Mouse (Mus musculus) kidney, postnatal 36 days (tissue): ENCODE results near the gene Prkcd.

Source experiments
- DNase-seq, 2 experiments: peaks; one replicate each; pipeline ENCODE4 v3.0.0; 2021 to 2022; ENCODE audit warnings: mixed read lengths in 2 of 2

Prkcd gene

DNA sequence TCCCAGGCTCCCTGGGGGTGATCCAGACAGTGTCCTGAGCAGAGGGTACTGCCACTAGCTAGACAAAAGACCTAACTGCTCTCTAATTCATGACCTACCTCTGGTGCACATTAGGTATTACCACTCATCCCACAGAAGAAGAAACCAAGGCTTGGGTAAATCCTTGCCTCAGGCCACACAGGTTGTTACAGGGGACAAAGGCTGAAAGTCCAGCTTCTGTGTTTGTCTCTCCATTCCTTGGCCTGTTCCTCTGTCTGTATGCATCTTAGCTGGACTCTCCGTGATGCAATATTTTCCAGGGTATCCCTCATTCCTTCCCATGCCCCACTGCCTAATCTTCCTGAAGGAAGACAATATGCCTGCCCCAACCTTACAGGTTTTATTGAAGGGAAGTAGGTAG, 8.4 kb upstream of the Prkcd start:
- peak; percentile 48 to 75 for DNase-seq

DNA sequence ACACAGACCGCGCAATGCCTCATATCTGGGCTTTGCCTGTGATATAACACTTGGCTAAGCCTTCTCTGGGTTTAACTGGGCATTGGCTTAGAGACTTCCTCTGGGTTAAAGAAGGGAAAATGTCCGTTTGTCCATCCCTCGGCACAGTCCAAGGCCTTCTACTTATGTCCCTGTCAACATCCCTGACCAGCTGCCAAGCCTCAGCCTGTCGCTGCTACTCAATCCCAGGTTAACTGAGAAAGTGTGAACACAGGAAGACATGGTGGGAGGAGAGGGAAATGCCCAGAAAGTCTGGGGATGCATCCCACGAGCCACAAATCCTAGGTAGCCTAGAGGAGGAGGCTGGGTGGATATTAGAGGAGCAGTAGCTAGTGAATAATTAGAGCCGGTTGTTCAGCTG, 7.7 kb upstream of the Prkcd start:
- DNase-seq = no peak

DNA sequence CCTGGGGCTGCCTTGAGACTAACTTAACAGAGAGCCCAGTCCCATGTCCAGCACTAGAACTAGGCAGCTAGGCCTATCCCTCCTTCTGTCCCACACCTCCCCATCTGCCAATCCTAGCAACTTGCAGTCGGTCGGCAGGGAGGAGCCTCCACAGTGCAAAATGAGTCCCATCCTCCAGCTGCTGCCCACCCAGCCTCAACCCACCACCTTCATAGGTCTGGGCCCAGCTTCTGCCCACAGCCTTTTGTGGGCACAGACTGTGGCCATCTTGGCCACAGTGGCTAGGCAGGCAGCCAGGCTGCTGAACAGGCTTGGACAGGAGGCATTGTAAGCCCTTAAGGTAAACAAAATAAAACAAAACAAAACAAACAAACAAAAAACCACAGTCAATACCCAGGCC, 5.8 kb upstream of the Prkcd start:
- DNase-seq = no peak

DNA sequence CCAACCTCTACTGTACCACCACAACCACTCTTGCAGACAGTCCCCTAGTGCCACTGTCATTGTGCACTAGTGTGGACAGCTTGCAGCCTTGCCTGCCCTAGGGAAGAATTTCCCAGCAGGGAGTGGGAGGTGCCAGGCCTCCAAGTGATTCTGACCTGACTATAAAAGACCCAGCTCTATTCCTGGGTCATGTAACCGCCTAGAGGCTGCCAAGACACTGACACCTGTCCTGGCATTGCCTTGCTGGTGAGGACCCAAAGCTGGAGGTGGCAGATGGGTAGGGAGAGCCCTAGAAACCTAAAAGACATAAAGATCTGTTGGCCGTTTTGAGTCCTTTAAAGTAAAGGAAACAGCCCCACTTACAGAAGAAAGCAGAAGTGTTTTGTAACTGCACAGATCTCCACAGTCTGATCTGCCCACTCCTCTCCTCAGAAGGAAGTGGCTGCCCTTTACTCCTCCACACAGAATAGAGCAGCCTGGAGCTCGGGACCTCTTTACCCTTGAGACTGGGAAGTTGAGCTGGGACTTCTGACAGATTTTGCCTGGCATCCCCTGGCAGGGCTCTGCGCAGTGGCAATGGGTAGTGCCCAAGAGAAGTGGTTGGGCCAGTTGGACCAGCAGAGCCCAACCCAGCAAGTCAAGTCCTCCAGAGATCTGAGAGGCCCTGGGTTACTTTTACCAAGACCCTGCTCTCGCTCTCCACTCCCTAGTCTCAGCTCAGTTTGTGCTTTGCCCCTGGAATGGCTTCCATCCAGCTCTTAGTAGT, 5.0 kb upstream of the Prkcd start:
- DNase-seq = peak; percentile 62 to 66

DNA sequence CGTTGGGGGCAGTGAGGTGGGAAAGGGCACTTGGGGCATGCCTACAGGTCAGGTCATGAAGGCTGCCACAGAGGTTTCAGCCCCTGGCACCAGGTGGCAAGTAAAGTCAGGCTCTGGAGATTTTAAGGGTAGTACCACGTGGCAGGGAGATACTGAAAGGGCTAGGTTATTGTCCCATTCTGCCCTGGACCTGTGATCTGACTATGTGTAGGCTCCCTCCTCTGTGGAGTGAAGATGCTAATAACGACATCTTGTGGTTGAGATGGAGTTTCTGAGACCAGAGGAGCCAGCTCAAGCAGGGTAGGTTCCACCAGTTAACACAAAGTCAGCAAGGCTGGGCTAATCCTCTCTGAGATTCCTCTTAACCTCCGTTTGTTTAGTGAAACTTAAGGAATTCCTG, 3.8 kb upstream of the Prkcd start:
- no peak for DNase-seq

DNA sequence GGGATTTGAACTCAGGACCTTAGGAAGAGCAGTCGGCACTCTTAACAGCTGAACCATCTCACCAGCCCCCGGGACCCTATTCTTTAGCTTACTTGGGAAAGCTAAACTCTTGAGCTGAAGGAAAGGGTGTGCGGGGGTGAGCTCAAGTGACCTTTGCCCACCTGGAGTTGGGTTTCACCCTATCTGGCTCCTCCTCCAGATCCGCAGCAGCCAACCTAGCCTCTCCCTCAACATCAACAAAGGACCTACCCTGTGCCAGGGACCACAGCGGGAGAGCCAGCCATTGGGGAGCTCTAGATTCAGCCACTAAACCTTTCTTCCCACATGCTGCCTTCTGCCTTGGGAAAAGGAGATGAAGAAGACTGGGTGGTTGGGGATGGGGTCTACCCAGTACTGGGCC, 2.2 kb upstream of the Prkcd start:
- peak; percentile 46 to 51 for DNase-seq

DNA sequence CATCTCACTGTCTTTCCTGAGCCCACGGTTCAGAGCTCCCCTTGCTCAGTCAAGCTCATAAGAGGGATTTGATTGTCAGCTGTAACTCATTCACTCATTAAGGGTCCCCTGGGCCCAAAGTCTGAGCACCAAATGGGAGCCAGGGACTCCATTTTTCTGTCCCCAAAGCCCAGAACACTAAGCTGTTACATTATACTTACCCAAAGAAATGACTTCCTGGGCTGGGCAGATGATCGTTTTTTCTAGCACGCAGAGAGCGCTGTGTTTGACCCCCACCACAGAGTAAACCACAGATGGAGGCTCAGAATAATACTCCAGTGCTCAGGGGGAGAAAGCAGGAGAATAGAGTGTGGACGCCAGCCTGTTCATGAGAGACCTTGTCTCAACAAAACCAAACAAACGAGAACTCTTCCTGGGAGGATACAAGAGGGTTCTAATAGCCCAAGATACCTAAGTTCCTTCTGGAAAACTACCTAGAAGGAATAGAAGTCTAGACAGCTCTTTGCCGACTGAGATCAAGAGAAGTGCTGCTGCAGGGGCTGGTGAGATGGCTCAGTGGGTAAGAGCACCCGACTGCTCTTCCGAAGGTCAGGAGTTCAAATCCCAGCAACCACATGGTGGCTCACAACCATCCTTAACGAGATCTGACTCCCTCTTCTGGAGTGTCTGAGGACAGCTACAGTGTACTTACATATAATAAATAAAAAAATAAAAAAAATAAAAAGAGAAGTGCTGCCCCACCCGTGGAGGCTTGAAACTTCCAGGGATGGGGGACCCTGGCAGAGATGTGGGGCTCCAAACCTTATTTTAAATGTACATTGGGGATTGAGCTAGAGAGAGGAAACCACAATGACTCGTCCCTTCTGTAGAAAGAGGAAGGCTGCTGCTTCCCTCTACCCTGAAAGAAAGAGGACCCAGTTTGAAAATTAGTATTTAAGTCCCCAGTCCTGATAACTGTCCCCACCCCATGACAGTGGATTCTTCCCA, 1.0 kb upstream of the Prkcd start:
- no peak for DNase-seq

DNA sequence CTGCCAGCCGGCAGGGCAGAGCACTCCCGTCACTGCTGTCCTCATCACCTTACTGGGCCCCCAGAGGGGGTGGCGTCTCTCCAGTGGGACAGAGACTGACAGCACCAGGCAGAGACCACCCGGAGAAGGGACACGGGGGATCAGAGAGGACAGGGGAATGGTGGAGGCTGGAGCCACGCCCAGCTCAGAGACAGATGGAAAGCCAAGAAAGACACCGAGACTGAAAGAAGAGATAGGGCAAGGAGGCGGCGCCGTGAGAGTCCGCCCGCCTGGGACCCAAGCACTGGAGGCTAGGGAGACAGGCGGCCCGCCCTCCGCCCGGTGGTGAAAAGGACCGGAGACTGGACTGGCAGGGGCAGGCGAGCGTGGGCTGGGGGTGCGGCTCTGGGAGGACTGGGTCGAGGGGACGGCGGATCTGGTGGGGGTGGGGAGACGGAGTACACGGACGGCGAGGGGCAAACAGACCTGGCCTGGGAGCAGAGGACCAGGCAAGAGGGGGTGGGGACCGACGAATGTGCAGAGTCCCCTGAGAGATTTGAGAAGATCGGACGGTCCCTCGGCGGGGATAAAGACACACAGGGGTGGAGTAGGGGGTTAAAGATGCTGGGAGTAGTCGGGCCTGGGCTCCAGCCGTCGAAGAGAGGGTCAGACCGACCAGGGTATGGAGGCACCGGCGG, 741 bp downstream of the Prkcd start:
- DNase-seq = peak; percentile 65 to 78

DNA sequence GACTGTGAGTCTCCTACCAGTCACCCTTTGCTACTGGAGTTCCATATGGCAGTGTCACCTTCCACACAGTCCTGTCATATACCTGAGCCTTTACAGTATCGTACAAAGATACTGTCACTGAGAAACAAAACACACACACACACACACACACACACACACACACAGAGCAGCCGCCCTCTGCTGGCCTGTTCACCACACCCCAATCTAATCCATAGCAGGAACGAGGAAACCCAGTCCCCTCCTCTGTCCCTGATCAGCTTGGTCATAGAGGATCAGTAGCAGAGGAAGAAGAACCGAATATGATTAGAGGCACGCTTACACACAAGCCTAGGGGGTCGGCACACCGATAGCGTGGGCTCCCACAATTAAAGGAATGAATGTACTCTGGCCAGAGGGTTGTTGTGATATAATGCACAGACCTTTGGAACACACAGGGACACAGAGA, 1.7 kb downstream of the Prkcd start:
- DNase-seq = peak in 1 of 2 experiments; percentile 48

DNA sequence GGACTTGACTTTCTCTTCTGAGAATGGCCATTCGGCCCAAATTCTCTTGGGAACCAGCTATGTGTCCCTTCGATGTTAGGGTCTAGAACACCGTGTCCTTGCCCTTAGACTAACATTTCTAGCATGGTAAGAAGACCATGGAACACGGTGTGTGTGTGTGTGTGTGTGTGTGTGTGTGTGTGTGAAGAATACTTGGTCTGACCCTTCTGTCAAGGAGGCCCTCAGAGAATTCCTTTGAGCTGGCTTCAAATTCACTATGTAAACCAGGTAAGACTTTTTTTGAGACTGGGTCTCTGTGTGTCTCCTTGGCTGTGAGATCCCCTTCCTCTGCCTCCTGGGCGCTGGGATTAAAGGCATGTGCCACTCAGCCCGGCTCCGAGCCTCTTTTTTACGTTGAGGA, 3.5 kb downstream of the Prkcd start:
- no peak for DNase-seq

DNA sequence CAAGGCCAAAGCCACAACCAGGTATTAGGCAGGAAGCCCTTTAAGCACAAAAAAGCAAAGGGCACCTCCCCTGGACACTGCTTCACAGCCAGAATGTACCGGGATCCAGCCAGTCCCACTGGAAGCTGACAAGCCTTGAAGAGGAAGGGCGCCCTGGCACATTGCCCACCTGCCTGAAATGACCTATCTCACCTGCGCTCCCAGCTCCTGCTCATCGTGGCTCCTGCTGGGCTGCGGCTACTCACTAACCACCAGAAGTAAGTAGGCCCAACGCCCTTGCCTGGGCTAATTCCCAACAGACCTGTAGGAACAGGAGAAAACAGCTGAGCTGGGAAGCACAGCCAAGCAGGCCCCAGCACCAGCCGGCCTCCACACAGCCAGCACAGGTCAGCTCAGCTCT, 3.9 kb downstream of the Prkcd start:
- DNase-seq = peak; percentile 88 to 90

DNA sequence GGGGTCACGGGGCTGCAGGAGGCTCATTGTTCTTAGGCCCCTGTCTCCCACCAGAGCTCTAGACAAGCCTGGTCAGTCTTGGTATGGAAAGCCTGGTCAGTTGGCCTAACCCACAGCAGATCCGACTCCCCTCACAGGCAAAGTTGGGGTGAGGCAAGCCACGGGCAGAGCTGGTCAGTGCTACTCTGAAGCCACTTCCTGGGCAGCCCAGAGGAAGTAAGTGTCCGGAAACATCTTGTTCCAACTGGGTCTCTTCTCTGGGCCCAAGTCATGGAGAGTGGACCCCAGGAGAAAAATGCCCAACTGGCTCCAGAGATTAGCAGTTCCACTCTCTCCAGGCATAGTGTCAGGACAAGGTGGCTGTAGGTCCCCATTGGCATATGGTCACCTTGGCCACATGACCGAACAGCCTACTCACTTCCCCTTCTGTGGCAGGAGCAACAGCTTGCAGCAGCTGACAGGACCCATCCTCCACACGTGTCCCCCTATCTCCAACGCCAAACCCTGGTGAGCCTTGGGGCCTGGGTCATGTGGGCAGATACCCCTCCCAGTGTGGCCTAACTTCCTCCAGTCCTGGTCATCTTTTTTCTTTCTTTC, 5.9 kb downstream of the Prkcd start:
- DNase-seq = no peak

DNA sequence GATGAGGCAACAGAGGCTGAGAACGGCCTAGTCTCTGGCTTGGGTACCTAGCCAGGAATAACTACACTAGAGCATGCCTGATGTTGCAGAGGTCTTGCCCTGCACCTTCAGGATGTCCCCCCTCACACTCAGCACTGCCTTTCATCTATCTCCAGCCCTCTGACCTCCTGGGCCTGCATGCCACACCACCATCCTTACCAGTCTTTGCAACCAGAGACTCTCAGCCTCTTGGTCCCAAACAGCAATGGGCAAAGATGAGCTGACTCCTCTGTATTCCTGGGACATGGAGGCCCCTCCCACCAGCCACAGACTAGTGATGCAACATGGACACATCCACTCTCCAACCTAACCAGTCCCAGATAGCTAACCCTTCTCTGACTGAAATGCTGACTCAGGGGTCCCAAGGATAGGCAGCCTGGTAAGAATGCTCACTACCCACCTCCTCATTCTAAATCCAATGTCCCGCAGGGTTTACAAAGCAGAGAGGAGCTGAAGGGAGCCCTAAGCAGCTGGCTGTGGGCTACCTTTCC, 7.2 kb downstream of the Prkcd start:
- no peak for DNase-seq

DNA sequence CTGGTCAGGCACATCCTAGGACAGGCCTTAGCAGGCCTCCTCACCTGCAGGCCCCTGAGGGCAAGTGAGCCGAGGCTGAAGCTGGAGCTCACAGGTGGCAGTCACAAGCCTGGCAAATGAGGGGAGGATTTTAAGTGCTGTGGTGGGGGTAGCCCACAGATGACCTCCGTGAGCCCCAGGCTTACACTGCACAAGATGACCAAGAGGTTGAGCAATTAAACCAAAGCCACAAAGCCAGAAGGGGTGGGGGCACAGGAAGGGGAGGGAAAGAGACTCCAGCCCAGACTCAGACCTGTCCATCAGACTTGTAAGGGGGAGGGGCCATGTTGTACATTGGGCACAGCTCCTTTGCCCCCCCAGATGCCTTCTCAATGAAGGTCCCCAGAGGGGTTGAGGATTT, 9.3 kb downstream of the Prkcd start:
- DNase-seq = no peak

DNA sequence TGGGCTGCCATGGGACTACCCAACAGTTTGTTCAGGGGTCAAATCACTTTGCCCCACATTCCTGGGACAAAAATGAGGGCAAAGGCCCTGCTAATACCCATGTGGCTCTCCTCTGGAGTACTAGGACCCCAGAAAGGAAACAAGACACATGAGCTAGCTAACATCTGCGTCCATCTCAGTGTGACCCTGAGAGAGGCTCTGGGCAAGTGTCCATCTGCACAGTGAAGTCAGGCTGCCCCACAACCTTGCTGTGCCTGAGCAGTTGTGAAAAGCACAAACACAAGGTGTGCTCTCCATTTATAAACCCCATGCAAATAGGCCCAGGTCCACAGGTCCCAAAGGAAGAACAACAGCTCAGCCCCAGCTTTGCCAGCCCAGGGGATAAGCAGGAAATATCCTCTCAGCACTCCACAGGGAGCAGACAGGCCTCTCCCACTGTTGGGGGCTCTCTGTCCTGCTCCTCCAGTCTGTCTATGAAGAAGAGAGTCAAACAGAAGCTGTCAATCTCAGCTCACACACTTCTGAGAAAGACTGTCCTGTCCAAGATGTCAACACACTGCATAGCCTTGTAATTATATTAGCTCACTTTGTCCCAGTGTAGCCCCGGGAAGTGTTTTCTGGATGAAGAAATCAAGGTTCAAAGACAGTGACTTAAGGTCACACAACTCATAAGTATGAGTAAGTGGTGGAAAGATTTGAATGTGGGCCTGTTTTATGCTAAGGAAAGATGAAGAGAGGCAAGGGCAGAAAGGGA, 12.9 kb downstream of the Prkcd start:
- no peak for DNase-seq

DNA sequence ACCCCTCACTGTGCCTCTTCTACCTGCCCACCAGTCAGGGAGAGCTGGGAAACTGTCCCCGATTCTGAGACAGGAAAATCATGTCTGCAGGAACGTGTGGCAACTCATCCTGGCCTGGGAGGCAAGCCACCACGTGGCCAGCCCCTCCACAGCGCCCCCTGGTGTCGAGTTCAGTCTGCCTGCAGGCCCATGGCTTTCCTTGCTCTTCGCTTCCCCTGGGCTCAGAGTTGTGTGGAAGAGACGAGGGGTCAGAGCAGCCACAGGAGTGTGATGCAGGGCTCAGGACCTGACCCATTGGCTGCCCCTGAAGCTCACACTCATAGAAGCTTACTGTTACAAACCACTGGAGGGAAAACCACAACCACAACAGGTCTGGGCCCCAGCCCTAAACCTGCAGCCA, 13.5 kb downstream of the Prkcd start:
- peak; percentile 68 to 93 for DNase-seq

DNA sequence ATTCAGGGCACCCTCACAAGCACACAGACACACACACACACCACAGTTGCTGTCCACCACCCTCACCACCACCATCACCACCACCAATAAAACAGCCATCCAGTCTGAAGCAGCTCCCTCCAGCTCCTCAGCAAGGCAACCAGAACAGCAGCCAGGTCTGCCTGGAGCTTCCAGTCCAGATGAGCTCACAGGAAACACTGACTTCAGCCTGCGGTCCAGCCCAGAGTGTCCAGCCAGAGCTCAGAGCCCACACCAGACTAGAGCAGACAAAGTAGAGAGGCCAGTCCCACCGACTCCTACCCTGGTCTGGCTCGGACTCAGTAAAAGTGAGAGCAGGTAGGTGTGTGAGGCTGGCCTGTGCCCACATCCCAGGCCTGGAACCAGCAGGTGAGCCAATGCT, 15.1 kb downstream of the Prkcd start:
- DNase-seq = no peak

DNA sequence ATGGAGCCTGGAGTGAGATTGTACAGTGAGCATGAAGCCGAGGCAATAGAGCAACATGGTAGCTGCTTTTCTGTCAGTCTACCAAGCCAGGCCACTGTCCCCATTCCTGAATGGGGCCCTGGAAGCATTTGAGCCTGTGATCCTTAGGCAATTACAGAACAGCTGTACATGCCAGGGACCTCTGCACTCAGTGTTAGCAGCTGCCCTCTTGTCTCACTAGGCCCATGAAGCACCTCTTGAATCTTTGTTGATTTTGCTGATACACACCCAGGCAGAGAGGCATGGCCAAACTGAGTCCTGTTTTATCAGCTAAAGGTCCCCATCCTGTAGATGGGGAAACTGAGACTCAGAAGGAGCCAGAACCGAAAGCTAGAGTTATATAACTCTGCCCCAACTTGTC, 15.7 kb downstream of the Prkcd start:
- DNase-seq = no peak

DNA sequence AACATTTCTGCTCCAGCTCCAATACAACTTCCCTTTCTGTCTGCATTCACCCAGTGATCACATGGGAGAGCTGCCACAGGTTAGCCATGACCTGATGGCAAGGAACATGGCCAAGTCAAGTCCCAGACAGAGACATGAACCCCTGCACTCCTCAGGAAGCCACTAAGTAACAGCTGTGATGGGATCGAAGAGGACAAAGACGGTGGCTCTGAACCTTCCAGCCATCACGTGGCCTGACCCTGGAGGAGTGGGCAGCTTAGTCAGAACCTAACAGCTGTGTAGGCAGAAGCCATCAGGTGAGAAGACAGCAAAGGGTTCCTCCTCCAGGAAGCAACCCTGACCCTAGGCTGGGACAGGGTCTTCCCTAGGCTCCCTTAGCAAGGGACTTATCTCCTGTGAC, 16.5 kb downstream of the Prkcd start:
- DNase-seq = no peak

DNA sequence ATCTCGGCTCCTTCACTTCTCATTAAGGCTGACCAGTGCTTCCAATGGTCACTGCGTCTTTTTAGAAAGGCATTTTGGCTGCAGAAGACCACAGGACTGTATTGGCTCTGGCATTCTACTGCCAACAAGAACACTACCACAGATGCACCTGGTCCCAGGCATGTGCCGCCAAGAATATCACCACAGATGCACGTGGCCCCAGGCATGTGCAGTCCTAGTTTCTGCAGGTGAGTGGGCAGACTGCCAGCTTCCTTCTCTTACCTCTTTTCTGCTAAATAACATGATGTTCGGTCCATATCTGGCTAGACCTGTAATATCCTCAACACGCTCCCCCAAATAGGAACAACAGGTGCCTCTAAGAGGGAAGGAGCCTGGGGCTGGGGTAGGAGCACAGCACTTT, 17.8 kb downstream of the Prkcd start:
- no peak for DNase-seq

DNA sequence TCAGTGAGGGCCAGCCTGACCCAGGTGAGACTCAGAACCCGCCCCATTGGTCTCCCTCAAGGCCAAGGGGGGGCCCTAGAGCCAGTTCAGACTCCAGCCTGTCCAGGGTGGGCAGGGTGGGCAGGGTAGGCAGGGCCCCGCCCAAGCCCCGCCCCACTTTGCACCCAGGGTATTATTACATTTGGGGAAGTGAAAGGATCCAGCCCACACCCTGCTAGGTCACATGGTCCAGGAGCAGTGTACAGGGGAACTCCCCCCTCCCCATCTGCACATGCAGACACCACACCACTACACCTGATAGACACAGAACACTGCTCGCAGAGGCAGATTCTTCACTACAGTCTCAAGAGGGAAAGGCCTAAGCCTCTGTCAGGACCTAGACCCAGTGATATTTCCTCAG, 18.3 kb downstream of the Prkcd start:
- DNase-seq = no peak

DNA sequence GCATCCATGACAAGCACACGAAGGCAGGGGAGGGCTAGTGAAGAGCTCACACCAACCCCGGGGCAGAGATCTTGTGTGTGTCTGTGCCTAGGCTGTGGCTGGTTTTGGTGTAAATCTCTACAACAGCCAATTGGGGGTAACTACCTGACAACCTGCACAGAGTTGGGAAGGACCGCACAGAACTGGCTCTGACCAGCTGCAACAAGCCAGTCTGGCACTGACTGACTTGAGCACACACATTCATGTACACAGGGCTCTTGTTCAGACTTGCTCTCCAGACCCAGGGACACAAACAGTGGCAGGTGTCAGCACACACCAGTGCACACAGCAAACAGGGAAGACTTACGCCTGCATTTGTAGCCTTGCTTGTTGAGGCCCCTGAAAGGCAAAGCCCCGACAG, 19.2 kb downstream of the Prkcd start:
- no peak for DNase-seq
